Mouse (Mus musculus): ENCODE data around the gene Tnfsf10.

The Tnfsf10 gene

DNA sequence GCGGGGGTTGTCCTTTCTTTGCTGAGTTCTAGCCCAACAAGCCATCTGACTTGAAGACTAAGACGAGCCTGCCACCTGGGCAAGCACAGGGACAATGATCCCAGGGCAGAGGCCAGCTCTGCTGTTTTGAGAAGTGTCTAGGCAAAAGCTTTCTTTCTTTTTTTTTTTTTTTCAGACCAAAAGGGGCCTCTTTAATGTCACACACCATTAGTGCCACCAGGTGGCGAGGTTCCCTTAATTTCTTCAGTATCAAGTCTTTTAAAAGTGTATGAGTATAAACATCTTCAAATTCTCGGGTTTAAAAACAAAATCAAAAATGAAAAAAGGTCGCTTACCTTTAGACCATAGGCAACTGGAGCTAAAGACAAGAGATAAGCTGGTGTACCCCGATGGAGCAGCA is 21.6 kb downstream of the Tnfsf10 start:
- TF ChIP-seq GATA4 (IDR thresholded peaks at IDR 0.05; ENCODE audit: insufficient replicate concordance, low read length): no peak

- TF ChIP-seq GATA4 (IDR thresholded peaks at IDR 0.05; ENCODE audit: insufficient replicate concordance, low read length): no peak
Measured at GRCm38 (mm10) chr3:27338887-27339286, 22.1 kb downstream of the Tnfsf10 start.

DNA sequence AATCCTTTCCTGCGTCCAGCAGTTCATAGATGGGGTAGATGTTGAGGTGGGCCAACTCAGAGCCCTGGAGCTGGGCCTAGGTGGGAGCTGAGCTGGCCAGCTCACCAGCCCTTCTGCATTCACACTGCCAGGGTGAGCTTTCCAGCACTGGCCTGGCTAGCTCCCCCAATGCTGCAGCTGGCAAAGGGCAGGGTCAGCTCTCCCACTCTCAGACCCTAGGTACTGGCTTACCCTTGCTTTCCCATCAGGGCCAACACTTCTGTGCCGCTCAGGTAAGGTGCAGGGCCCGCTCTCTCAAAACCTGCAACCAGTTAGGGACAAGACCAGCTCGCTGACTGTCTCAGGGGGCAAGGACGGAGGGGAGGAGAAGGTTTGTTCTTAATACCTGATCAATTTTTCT is 23.9 kb downstream of the Tnfsf10 start:
- TF ChIP-seq GATA4 (IDR thresholded peaks at IDR 0.05; ENCODE audit: insufficient replicate concordance, low read length): no peak

DNA sequence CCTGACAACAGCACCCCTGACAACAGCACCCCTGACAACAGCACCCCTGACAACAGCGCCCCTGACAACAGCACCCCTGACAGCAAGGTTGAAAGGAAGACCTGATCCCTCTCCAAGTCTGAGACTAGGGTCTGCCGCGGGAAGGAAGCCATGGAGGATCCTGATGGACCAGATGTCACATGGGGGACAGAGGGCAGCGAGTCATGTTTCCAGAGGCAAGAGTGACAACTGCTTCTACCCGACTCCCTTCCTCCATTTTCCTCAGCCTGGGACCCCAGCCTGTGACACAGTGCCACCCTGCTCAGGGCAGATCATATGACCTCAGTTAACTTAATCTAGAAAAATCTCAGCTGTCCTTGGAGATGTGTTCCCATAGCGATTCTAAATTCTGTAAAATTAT is 25.6 kb downstream of the Tnfsf10 start:
- TF ChIP-seq GATA4 (IDR thresholded peaks at IDR 0.05; ENCODE audit: insufficient replicate concordance, low read length): no peak

GRCm38 (mm10) chr3:27345526-27345925 is 28.7 kb downstream of the Tnfsf10 start:
- TF ChIP-seq GATA4 (IDR thresholded peaks at IDR 0.05; ENCODE audit: insufficient replicate concordance, low read length): no peak

- no peak for TF ChIP-seq GATA4 (IDR thresholded peaks at IDR 0.05; ENCODE audit: insufficient replicate concordance, low read length)
Measured at GRCm38 (mm10) chr3:27348462-27348861, 31.6 kb downstream of the Tnfsf10 start.

- no peak for TF ChIP-seq GATA4 (IDR thresholded peaks at IDR 0.05; ENCODE audit: insufficient replicate concordance, low read length)
Measured at GRCm38 (mm10) chr3:27351105-27351504, 34.3 kb downstream of the Tnfsf10 start.

- no peak for TF ChIP-seq GATA4 (IDR thresholded peaks at IDR 0.05; ENCODE audit: insufficient replicate concordance, low read length)
Measured at GRCm38 (mm10) chr3:27359100-27359720, 42.4 kb downstream of the Tnfsf10 start.

DNA sequence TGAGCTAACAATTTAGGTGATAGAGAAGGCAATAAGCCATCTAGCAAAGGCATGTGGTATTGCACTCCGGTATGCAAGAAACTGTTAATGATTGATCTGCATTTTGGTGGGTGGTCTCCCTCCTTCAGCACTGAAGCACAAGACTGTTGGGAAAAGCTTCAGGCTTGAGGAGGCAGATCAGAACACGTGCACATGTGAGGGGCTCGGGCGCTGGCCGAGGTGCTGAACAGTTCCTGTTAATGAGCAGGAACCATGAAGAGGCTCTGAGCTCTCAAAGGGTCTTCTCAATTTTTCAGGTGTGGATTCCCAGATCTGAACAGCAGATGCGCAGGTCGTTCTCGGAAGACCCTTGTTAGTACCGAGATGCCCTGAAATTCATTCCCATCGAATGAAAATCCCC is 53.3 kb downstream of the Tnfsf10 start:
- TF ChIP-seq GATA4 (IDR thresholded peaks at IDR 0.05; ENCODE audit: insufficient replicate concordance, low read length): no peak

DNA sequence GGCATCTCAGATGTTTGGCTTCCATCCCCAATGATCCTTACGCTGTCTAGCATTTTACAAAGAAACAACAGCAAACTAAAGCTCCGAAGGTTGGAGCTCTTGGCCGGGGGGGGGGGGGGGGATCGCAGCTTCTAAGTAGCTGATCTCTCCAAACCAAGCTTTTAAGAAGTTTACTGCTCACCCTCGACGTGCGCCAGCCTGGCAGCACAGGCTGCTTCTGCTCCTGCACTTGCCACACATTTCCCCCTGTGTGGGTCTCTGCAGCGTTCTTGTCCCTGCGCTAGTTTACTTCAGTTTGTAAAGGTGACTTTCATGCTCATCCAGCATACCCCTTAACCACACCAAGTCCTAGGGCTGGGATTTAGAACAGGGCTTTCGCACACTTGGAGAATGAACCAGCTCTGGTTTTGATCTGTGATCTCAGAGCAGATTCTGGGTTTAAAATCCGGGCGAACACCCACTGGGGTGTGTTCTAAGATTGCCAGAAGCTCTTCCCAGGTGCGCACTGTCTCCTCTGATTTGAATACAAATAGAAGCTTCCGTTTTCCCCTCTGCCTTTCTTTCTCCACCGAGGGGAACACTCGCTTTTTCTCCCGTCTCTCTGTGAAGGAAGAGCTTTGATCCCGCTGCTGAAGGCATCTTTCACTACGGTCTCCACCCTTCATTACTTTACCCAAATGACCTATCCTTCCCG is 53.9 kb downstream of the Tnfsf10 start:
- TF ChIP-seq GATA4 (IDR thresholded peaks at IDR 0.05; ENCODE audit: insufficient replicate concordance, low read length): no peak

DNA sequence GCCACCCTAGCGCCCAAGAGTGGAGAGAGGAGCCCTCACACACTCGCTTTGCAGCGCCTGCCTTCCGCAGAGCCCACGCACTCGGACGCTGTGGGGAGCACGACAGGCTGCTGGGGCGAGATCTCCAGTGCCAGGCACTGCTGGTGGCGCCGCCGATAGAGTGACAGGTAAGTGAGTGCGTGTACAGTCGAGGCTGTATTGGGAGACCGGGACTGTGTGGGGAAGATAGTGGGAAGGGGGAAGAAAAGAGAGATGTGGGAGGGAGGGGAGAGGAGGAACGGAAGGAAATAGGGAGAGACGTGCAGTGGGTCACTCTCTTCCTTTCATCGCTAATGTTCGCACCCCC is 54.4 kb downstream of the Tnfsf10 start, which contains the start of gene Ghsr:
Gene Ghsr, plus strand, starts transcription at position 76 of the 346 bp plus-strand sequence.
- no peak for TF ChIP-seq GATA4 (IDR thresholded peaks at IDR 0.05; ENCODE audit: insufficient replicate concordance, low read length)

DNA sequence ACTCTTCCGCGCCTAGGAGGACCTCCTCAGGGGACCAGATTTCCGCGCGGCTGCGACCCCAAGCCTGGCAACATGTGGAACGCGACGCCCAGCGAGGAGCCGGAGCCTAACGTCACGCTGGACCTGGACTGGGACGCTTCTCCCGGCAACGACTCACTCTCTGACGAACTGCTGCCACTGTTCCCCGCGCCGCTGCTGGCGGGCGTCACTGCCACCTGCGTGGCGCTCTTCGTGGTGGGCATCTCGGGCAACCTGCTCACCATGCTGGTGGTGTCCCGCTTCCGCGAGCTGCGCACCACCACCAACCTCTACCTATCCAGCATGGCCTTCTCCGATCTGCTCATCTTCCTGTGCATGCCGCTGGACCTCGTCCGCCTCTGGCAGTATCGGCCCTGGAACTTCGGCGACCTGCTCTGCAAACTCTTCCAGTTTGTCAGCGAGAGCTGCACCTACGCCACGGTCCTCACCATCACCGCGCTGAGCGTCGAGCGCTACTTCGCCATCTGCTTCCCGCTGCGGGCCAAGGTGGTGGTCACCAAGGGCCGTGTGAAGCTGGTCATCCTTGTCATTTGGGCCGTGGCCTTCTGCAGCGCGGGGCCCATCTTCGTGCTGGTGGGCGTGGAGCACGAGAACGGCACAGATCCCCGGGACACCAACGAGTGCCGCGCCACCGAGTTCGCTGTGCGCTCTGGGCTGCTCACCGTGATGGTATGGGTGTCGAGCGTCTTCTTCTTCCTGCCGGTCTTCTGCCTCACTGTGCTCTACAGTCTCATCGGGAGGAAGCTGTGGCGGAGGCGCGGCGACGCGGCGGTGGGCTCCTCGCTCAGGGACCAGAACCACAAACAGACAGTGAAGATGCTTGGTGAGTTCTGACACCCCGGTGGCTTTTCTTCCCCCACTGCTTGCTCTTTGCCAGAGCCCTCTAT is 55.2 kb downstream of the Tnfsf10 start:
- TF ChIP-seq GATA4 (IDR thresholded peaks at IDR 0.05; ENCODE audit: insufficient replicate concordance, low read length): no peak

DNA sequence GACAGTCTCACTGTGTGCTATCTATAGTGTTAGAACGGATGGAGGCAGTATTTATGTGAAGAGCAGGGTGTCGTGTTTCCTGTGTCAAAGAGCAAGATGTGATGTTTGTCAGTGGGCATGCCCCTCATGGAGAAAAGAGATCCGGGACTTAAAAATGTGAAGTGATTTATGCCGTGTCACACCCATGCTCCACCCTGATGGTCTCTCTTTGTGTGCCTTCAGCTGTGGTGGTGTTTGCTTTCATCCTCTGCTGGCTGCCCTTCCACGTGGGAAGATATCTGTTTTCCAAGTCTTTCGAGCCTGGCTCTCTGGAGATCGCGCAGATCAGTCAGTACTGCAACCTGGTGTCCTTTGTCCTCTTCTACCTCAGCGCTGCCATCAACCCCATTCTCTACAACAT is 57.6 kb downstream of the Tnfsf10 start:
- no peak for TF ChIP-seq GATA4 (IDR thresholded peaks at IDR 0.05; ENCODE audit: insufficient replicate concordance, low read length)

DNA sequence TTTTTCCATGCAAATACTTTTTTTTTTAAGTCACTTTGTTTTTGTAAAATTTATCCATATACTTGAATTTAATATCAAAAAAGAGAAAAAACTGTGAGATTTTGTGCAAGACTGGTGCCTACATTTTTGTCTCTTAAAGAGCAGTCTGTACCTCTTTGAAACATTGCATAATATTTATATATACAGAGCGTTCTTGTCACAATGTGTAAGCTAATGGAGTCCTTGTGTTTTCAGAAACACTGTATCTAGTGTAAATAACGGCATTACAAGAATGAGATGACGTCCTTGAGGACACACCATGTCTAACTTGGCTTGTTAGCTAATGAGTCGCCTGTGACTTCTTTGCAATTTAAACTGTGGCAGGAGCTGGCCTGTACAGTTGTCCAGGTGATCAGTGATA is 61.1 kb downstream of the Tnfsf10 start:
- TF ChIP-seq GATA4 (IDR thresholded peaks at IDR 0.05; ENCODE audit: insufficient replicate concordance, low read length): no peak

DNA sequence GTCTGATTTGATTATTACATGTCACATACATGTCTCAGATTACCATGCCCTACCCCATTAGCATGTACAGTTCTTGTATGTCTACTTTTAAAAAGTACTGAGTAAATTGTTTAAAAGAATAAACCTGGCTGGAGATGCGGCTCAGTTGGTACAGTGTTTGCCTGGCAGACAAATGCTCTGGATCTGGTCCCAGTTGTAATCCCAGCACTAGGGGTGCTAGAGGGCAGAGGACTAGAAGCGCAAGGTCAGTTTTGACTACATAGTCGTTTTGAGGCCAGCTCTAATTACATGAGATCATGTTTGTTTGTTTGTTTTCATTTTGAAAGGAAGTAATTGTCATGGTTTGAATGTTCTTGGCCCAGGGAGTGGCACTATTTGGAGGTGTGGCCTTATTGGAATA is 68.0 kb downstream of the Tnfsf10 start:
- TF ChIP-seq GATA4 (IDR thresholded peaks at IDR 0.05; ENCODE audit: insufficient replicate concordance, low read length): no peak

GRCm38 (mm10) chr3:27389923-27390322 is 73.1 kb downstream of the Tnfsf10 start:
- TF ChIP-seq GATA4 (IDR thresholded peaks at IDR 0.05; ENCODE audit: insufficient replicate concordance, low read length): no peak
